Mouse (Mus musculus): ENCODE measurements around the gene Slfn9.
"Not testable (repeated sequence)": the region's sequence is repeated elsewhere in the genome, so short reads cannot be mapped to it uniquely, and the experiment has no call there.

Gene Slfn9

DNA sequence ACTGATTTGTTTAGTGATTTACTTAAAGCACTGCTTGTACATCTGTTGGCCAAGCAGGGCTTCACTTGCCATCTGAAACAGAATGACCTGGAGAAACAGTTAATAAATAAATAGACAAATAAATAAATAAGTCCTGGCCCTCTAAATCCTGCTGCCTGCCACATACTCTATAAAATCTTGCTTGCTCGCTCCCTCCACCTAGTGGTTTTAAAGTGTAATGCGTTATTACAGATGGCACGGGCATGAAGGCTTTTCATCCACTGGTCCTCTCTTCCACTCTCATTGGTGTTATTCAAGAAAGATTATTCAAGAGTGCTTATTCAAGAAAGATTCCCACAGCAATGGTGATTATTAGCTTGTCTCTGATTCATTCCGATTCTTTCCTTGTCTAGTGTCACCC lies 32.0 kb downstream of the Slfn9 start:
- no peak for DNase-seq (ENCODE audit: extremely low read depth, low read depth, low spot score)

DNA sequence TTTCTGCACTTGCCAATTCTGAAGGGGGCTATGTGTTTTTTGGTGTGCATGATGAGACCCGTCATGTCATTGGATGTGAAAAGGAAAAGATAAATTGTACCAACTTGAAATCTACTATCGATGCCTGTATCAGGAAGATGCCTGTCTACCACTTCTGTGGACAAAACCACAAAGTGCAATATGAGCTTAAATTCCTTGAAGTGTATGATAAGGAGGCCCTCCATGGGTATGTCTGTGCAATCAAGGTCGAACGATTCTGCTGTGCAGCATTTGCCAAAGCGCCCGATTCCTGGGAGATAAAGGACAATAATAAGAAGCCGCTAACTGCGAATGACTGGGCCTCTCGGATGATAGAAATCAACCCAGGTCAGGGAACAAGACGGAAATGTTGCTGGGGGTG lies 34.7 kb downstream of the Slfn9 start:
- no peak for DNase-seq (ENCODE audit: extremely low read depth, low read depth, low spot score)

DNA sequence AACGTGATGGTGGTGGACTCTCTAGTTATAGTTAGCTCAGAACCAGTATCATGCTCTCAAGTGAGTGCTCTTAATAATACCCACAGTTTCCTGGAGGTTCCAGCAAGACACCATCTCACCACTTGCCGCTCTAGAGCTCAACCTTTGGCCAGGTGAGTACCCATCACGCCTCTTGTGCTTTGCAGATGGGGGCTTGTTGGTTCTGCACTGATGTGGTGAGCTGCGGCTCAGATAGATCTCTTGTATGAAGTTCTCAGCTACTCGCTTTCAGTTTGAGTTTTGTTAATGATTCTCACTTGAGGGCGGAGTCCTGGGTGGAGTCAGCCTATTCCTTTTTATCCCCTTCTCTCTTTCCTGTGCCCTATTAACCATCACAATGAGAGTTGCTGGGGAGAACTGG lies 37.0 kb downstream of the Slfn9 start:
- DNase-seq (ENCODE audit: extremely low read depth, low read depth, low spot score), result no peak

DNA sequence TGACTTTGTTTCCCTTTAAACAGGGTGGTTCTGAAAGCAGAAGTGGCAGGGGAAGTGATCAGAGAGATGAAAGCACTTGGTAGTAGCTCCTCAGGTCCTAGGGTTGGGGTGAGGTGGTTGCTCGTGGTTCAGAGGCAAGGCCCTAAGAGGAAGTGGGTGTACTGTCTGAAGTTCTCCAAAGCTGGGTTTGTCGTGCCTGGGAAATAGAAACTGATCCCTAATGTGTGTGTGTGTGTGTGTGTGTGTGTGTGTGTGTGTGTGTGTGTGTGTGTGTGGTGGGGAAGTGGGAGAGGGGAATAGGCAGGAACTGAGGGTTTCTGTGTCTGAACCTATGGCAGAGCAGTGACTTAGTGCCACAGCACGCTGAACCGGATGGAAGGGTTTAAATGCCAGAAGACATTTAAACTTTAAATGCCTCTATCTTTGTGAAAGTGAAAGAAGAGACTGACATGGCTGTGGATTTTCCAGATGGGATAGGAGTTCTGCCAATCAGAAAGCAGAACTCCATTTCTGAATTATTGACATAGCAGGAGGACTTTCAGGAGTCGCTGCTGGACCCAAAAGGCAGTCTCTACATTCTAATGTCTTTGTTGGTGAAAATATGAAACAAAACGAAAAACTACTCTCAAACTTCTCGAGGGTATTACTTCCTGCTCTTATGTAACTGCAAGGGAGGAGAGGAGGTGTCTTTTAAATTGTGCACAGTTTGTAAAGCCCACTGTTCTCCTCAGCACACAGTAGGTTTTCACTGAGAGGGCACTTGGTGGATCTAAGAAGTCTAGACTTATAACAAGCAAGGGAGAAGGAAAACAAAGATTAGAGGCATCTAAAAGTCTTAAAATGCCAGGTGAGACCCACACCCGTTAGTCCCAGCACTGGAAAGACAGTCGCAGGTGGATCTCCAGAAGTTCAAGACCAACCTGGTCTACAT lies 38.8 kb downstream of the Slfn9 start:
- DNase-seq (ENCODE audit: extremely low read depth, low read depth, low spot score), result no peak

DNA sequence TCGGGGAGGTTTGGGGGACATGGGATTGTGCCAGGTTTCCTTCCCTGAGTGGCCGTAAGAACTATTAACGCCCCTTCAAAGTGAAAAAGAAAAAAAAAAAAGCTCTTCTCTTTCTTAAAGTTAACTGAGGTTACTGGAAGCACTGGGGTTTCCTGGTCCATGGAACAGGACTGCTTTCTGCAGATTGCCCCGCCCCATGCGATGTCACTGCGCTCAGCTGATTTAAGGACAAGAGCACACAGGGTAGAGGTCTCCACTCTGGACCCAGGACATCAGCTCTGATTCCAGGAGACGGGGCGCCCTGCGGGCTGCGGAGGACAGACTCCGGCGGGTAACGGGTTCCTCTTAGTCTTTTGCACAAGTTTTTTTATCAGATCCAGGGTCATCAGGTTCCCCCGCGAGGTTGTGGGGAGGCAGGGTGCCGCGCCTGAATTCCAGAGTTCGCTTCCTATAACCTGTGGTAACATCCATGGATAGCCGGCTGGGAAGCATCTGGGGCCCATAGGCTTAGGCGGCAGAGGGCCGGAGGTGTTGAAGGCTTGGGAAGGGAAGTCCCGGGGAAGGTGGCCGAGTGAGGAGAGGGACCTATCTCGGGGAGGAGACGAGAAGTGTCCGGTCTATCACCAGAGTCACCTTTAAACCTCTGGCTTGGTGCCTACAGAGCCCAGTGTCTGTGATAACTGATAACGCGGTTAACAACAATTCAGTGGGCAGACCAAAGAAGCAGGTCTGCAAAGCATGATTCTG lies 39.6 kb downstream of the Slfn9 start:
- DNase-seq (ENCODE audit: extremely low read depth, low read depth, low spot score), result no peak

DNA sequence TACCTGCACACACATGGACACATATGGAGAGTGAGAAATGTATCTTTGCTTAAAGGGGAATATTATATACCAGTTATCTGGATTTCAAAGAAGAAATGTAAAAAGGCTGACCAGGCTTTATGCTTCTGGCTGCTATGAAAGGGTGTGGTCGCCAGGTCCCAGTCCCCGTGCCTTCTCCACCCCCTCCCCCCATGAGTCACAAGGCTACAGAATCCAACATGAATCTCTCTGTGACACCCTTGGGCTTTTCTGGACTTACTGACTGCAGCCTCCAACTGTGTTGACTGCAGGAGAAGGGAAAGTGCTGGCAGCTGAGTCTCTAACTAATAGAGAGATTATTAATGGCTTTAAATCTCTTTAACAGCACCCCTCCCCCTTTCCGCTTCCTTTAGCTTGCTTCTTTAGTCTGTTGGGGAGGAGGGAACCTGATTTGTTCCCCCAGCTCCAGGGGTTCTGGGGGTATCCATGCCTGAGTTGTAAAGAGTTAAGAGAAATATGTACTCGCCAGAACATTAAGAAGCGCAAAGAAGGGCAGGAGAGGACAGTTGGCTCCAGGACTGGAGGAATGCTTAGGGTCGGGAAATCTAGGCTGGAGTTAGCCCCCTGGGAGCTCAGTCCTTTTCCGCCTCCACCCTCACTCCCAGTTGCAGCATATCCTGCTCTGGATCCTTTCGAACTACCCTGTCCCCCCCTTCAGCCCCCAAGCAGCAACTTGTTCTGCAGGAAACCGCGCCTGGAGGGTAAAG lies 40.7 kb downstream of the Slfn9 start, which contains the start of gene Slfn5:
Slfn5 (plus strand) TSS at position 614 of the 746 bp plus-strand sequence.
- DNase-seq (ENCODE audit: extremely low read depth, low read depth, low spot score), result no peak

DNA sequence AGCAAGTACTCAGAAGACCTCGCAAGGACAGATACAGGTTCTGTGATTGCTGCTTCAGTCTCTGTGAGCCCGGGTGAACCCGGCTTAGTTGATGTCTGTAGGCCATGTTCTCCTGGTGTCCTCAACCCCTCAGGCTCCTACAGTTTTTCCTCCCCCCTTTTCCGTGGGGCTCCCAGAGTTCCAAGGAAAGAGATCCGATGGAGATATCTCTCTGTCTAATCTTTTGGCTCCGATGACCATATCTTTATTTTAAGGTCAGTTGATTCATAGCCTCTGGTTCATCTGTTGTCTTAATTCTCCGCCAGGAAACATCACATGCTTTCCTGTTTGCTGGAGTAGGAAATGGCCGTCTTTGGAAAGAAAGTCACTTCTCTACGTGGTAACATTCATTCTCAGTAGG lies 42.6 kb downstream of the Slfn9 start:
- DNase-seq (ENCODE audit: extremely low read depth, low read depth, low spot score), result no peak

DNA sequence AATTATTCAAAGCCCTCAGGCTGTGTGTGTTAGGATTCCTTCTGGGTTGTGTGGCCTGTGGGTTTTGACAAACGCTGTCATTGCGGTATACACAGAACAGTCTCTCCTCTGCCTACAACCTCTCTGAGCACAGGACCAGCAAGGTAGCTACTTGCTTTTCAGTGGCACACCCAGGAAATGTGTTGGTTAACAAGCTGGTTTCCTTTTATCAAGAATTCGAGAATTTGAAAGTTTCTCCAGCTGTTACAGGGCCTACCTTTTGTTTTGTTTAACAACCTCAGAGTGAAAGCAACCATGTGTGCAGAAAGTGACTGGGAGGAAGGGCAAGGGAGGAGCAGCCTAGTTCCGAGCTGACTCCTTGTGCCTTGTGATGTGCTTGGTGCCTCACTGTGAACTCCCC lies 44.2 kb downstream of the Slfn9 start:
- no peak for DNase-seq (ENCODE audit: extremely low read depth, low read depth, low spot score)

DNA sequence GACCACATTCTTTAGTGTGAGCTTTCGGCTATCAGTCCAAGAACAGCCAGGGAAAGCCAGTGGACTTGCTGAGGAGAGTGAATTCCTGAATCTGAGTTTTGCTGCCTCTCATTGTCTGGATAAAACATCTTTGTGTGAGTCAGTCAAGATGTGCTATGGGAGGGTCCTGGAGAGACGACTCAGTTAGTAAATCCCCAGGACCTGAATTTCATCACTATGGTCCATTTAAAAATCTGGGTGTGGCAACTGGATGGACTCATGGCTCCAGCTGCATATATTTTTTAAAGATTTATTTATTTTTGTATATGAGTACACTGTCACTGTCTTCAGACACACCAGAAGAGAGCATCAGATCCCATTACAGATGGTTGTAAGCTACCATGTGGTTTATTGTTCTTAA lies 46.0 kb downstream of the Slfn9 start:
- DNase-seq (ENCODE audit: extremely low read depth, low read depth, low spot score), result no peak

DNA sequence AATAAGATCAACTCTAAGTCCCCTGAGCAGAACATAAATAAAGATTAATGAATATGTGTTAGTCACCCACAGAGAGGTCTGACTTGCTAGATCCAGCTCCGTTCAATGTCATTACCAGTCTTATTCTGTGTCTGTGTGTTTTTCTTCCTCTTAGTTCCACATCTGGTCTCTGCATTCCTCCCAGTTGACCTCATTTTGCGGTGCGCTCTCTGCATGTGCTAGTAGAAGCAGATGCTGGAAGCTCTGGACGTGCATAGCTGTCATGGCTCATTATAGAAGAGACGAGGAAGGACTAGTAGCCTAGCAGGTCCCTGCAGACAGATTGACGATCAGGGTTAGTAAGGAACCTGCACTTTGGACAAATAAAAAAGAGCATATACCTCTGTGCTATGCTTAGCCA lies 48.3 kb downstream of the Slfn9 start:
- no peak for DNase-seq (ENCODE audit: extremely low read depth, low read depth, low spot score)

DNA sequence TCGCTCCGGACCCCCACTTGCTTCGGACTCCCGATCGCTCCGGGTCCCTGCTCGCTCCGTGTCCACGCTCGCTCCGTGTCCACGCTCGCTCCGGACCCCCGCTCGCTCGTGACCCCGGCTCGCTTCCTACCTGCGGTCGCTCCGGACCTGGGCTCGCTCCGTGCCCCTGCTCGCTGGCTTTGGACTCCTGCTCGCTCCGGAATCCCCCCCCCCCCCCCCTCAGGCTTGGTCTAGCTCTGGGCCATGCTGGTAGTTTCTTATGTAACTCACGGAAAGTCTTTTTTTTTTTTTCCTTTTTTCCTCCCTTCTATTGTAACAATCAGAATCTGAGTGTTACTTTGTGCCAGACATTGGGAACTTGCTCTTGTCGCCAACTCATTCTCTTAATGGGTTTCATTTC lies 58.4 kb downstream of the Slfn9 start:
- no peak for DNase-seq (ENCODE audit: extremely low read depth, low read depth, low spot score)

DNA sequence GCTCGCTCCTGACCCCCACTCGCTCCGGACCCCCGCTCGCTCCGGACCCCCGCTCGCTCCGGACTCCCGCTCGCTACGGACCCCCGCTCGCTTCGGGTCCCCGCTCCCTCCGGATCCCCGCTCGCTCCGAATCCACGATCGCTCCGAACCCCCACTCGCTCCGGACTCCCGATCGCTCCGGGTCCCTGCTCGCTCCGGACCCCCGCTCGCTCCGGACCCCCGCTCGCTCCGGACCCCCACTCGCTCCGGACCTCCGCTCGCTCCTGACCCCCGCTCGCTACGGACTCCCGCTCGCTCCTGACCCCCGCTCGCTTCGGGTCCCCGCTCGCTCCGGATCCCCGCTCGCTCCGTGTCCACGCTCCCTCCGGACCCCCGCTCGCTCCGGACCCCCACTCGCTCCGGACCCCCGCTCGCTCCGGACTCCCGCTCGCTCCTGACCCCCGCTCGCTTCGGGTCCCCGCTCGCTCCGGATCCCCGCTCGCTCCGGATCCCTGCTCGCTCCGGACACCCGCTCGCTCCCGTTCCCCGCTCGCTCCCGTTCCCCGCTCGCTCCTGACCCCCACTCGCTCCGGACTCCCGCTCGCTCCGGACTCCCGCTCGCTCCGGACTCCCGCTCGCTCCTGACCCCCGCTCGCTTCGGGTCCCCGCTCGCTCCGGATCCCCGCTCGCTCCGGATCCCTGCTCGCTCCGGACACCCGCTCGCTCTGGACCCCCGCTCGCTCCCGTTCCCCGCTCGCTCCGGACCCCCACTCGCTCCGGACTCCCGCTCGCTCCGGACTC lies 59.8 kb downstream of the Slfn9 start:
- not testable (repeated sequence) for DNase-seq (ENCODE audit: extremely low read depth, low read depth, low spot score)

DNA sequence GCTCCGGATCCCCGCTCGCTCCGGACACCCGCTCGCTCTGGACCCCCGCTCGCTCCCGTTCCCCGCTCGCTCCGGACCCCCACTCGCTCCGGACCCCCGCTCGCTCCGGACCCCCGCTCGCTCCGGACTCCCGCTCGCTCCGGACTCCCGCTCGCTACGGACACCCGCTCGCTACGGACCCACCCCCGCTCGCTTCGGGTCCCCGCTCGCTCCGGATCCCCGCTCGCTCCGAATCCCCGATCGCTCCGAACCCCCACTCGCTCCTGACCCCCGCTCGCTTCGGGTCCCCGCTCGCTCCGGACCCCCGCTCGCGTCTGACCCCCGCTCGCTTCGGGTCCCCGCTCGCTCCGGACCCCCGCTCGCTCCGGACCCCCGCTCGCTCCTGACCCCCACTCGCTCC lies 60.5 kb downstream of the Slfn9 start:
- DNase-seq (ENCODE audit: extremely low read depth, low read depth, low spot score), result not testable (repeated sequence)

DNA sequence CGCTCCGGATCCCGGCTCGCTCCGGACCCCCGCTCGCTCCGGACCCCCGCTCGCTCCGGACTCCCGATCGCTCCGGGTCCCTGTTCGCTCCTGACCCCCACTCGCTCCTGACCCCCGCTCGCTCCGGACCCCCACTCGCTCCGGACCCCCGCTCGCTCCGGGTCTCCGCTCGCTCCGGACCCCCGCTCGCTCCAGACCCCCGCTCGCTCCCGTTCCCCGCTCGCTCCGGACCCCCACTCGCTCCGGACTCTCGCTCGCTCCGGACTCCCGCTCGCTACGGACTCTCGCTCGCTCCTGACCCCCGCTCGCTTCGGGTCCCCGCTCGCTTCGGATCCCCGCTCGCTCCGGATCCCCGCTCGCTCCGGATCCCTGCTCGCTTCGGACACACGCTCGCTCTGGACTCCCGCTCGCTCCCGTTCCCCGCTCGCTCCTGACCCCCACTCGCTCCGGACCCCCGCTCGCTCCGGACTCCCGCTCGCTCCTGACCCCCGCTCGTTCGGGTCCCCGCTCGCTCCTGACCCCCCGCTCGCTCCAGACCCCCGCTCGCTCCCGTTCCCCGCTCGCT lies 61.2 kb downstream of the Slfn9 start:
- DNase-seq (ENCODE audit: extremely low read depth, low read depth, low spot score), result not testable (repeated sequence)

DNA sequence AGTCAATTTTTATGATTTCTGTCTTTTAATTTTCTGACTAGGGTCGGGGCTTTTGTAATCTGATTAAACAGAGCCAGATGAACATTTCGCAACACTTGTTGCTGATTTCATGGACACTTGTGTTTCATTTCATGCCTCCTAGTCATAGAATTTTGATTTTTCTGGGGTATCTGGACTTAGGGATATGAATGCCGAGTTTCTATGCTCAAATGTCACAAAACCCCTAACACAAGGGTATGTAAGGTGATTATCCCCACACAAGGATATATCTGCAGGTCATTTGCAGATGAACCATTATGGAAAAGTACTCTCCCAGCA lies 62.0 kb downstream of the Slfn9 start:
- DNase-seq (ENCODE audit: extremely low read depth, low read depth, low spot score), result no peak

DNA sequence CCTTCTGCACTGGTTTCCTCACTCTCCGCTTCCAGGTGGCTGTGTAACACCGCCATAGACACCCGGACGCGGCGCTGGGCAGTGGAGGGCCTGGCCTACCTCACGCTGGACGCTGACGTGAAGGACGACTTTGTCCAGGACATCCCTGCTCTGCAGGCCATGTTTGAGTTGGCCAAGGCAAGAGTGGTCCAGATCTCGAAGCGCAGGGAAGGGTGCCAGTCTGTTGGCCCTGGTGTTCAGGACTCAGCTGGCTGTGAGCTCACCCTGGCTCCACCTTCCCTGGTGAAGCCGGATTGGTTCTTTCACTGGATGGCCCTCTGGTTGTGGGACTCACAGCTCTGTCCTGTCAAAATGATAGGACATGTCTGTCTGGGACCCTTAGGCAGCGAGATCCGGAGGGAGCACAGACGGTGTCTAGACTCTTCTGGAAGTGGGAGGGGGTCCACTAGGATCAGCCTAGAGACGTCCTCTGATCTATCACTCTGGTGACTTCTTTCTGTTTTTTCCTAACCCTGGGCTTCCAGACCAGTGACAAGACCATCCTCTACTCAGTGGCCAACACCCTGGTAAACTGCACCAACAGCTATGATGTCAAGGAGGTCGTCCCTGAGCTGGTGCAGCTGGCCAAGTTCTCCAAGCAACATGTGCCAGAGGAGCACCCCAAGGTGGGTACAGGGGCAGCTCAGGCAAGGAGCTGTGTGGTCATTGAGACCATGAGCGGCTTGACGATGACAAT lies 62.6 kb downstream of the Slfn9 start:
- no peak for DNase-seq (ENCODE audit: extremely low read depth, low read depth, low spot score)
